Mouse (Mus musculus) intestine, embryonic 15.5 days (tissue): ENCODE results near the gene Olfr1197. TPM values are rescaled to one million over a fixed set of nuclear protein-coding genes. Genes with fewer than 3 reads are reported as not detected.

Experiments
- ATAC-seq: fragments of 200-750 bp; cut with Nextera tagmentation; 2 replicates; pipeline ENCODE4 v1.8.0; 2017; ENCODE audit warnings: moderate TSS enrichment, moderate library complexity
- H3K27ac ChIP-seq: fragments of 300-500 bp; sonication (generic); 2 replicates; pipeline ENCODE4 v1.5.1; 2015; ENCODE audit warnings: mild to moderate bottlenecking, inconsistent platforms
- H3K27me3 ChIP-seq: fragments of 300-500 bp; sonication (generic); replicated peaks from 2 replicates; pipeline ENCODE4 v1.6.1; 2015; ENCODE audit warnings: inconsistent platforms
- H3K36me3 ChIP-seq: fragments of 300-500 bp; sonication (generic); 2 replicates; pipeline ENCODE4 v1.6.1; 2015; ENCODE audit warnings: inconsistent platforms
- H3K4me1 ChIP-seq: fragments of 300-500 bp; sonication (generic); replicated peaks from 2 replicates; pipeline ENCODE4 v1.6.1; 2015; ENCODE audit warnings: inconsistent platforms
- H3K4me2 ChIP-seq: fragments of 300-500 bp; sonication (generic); replicated peaks from 2 replicates; pipeline ENCODE4 v1.6.1; 2015; ENCODE audit warnings: mild to moderate bottlenecking, inconsistent platforms
- H3K4me3 ChIP-seq: fragments of 300-500 bp; sonication (generic); replicated peaks from 2 replicates; pipeline ENCODE4 v1.5.1; 2015; ENCODE audit warnings: inconsistent platforms
- H3K9ac ChIP-seq: fragments of 300-500 bp; sonication (generic); 2 replicates; pipeline ENCODE4 v1.6.1; 2015; ENCODE audit warnings: inconsistent platforms
- H3K9me3 ChIP-seq: fragments of 300-500 bp; sonication (generic); 2 replicates; pipeline ENCODE4 v1.6.1; 2016; ENCODE audit warnings: inconsistent platforms
- WGBS: fragments of 180-500 bp; shearing (Covaris S2); methylation state at CpG from one replicate; pipeline ENCODE4 v1.1.7; 2015; 5-methylcytosine and 5-hydroxymethylcytosine counted together
- polyA plus RNA-seq: library from polyadenylated mRNA; unstranded; fragments of >200 nt; fragmentation: Nextera tagmentation; extraction: Ambion mirVana; gene quantifications from 2 replicates; pipeline ENCODE4 v1.2.1, GENCODE M21; 2015

Olfr1197 gene
- not detected in 2 replicates for polyA plus RNA-seq

GRCm38 (mm10) chr2:88732266-88732665, at the start of gene Olfr1197:
Olfr1197 (minus strand) TSS chr2:88732366.
- H3K27me3 ChIP-seq: no peaks in the 10 kb centered on the region
- H3K4me1 ChIP-seq: no peaks in the 10 kb centered on the region
- no peak within 1 kb of the TSS for H3K9ac ChIP-seq
- WGBS: 92% methylated on average over 1 of the region's 1 CpGs
- no peak within 1 kb of the TSS for H3K27ac ChIP-seq
- H3K4me2 ChIP-seq: no peak within 1 kb of the TSS
- ATAC-seq: no peak
- no peaks in the 10 kb centered on the region for H3K36me3 ChIP-seq
- H3K9me3 ChIP-seq: no peaks in the 10 kb centered on the region
- H3K4me3 ChIP-seq: no peak within 1 kb of the TSS

- Histone ChIP-seq H3K27ac (no peak within 1 kb of the TSS), H3K36me3 (no peaks in the 10 kb centered on the region), H3K4me2 (no peak within 1 kb of the TSS), H3K27me3 (no peaks in the 10 kb centered on the region), H3K9me3 (no peaks in the 10 kb centered on the region), H3K4me3 (no peak within 1 kb of the TSS), H3K9ac (no peak within 1 kb of the TSS), H3K4me1 (no peaks in the 10 kb centered on the region)
- WGBS: 75% methylated on average over 2 of the region's 2 CpGs
- ATAC-seq: no peak
Measured at GRCm38 (mm10) chr2:88770388-88770787, 38.2 kb upstream of the Olfr1197 start, which contains the start of gene Olfr1200. Olfr1200 (minus strand) TSS chr2:88770488.

- Histone ChIP-seq H3K9me3 (no peaks in the 10 kb centered on the region), H3K27me3 (no peaks in the 10 kb centered on the region), H3K4me3 (no peak within 1 kb of the TSS), H3K36me3 (no peaks in the 10 kb centered on the region), H3K9ac (no peak within 1 kb of the TSS), H3K27ac (no peak within 1 kb of the TSS), H3K4me1 (no peaks in the 10 kb centered on the region), H3K4me2 (no peak within 1 kb of the TSS)
- 93% methylated on average over 2 of the region's 2 CpGs for WGBS
- no peak for ATAC-seq
Measured at GRCm38 (mm10) chr2:88760369-88760768, 28.2 kb upstream of the Olfr1197 start, which contains the start of gene Olfr1199. Olfr1199 (minus strand) TSS chr2:88760469.

GRCm38 (mm10) chr2:88751270-88751669, 19.1 kb upstream of the Olfr1197 start, which contains the start of gene Olfr1198:
Olfr1198 (minus strand) TSS chr2:88751370.
- Histone ChIP-seq H3K27me3 (no peaks in the 10 kb centered on the region), H3K27ac (no peak within 1 kb of the TSS), H3K9me3 (no peaks in the 10 kb centered on the region), H3K4me1 (no peaks in the 10 kb centered on the region), H3K4me2 (no peak within 1 kb of the TSS), H3K36me3 (no peaks in the 10 kb centered on the region), H3K9ac (no peak within 1 kb of the TSS), H3K4me3 (no peak within 1 kb of the TSS)
- no peak for ATAC-seq
- WGBS: 92% methylated on average over 2 of the region's 2 CpGs

- H3K4me1 ChIP-seq: no peaks in the 10 kb centered on the region
- 74% methylated on average over 3 of the region's 3 CpGs for WGBS
- ATAC-seq: no peak
- no peaks in the 10 kb centered on the region for H3K36me3 ChIP-seq
- H3K4me3 ChIP-seq: no peak overlapping the region
- H3K9ac ChIP-seq: no peak overlapping the region
- no peaks in the 10 kb centered on the region for H3K9me3 ChIP-seq
- no peak overlapping the region for H3K4me2 ChIP-seq
- no peak overlapping the region for H3K27ac ChIP-seq
- no peaks in the 10 kb centered on the region for H3K27me3 ChIP-seq
Measured at GRCm38 (mm10) chr2:88743379-88743778, 11.2 kb upstream of the Olfr1197 start.

- Histone ChIP-seq H3K27me3 (no peaks in the 10 kb centered on the region), H3K9ac (no peak within 1 kb of the TSS), H3K36me3 (no peaks in the 10 kb centered on the region), H3K27ac (no peak within 1 kb of the TSS), H3K4me2 (no peak within 1 kb of the TSS), H3K4me3 (no peak within 1 kb of the TSS), H3K4me1 (no peaks in the 10 kb centered on the region), H3K9me3 (no peaks in the 10 kb centered on the region)
- 90% methylated on average over 2 of the region's 2 CpGs for WGBS
- ATAC-seq: no peak
Measured at GRCm38 (mm10) chr2:88704497-88704896, 27.7 kb downstream of the Olfr1197 start, which contains the start of gene Olfr1196. Olfr1196 (minus strand) TSS chr2:88704597.

GRCm38 (mm10) chr2:88689087-88689486, 43.1 kb downstream of the Olfr1197 start, which contains the start of gene Olfr1195:
Olfr1195 (minus strand) TSS chr2:88689187.
- no peaks in the 10 kb centered on the region for H3K4me1 ChIP-seq
- no peak for ATAC-seq
- no peaks in the 10 kb centered on the region for H3K9me3 ChIP-seq

More at GRCm38 (mm10) chr2:88689087-88689486, 43.1 kb downstream of the Olfr1197 start, which contains the start of gene Olfr1195:
- Histone ChIP-seq H3K36me3 (no peaks in the 10 kb centered on the region), H3K4me3 (no peak within 1 kb of the TSS), H3K27ac (no peak within 1 kb of the TSS), H3K4me2 (no peak within 1 kb of the TSS), H3K27me3 (no peaks in the 10 kb centered on the region), H3K9ac (no peak within 1 kb of the TSS)

Other genes with a start within 250 kb of the Olfr1197 start
- gene Olfr1184, start 248.8 kb downstream of the Olfr1197 start, polyA plus RNA-seq: not detected in 2 replicates
- not detected in 2 replicates for gene Olfr1185-ps1, start 239.0 kb downstream of the Olfr1197 start, polyA plus RNA-seq
- not detected in 2 replicates for gene Olfr1186, start 213.8 kb downstream of the Olfr1197 start, polyA plus RNA-seq
- gene Olfr1188, start 175.4 kb downstream of the Olfr1197 start, polyA plus RNA-seq: not detected in 2 replicates
- not detected in 2 replicates for gene Olfr1189, start 145.9 kb downstream of the Olfr1197 start, polyA plus RNA-seq
- gene Olfr1191-ps1, start 91.8 kb downstream of the Olfr1197 start, polyA plus RNA-seq: not detected in 2 replicates
- gene Olfr1192-ps1, start 83.9 kb downstream of the Olfr1197 start, polyA plus RNA-seq: not detected in 2 replicates
- gene Olfr1193, start 56.7 kb downstream of the Olfr1197 start, polyA plus RNA-seq: not detected in 2 replicates
- gene Olfr1195, start 43.2 kb downstream of the Olfr1197 start, polyA plus RNA-seq: not detected in 2 replicates
- not detected in 2 replicates for gene Olfr1196, start 27.8 kb downstream of the Olfr1197 start, polyA plus RNA-seq
- not detected in 2 replicates for gene Olfr1198, start 19.0 kb upstream of the Olfr1197 start, polyA plus RNA-seq
- not detected in 2 replicates for gene Olfr1199, start 28.1 kb upstream of the Olfr1197 start, polyA plus RNA-seq
- gene Olfr1200, start 38.1 kb upstream of the Olfr1197 start, polyA plus RNA-seq: not detected in 2 replicates
- not detected in 2 replicates for gene Olfr1201, start 60.7 kb upstream of the Olfr1197 start, polyA plus RNA-seq
- not detected in 2 replicates for gene Olfr1202, start 82.1 kb upstream of the Olfr1197 start, polyA plus RNA-seq
- not detected in 2 replicates for gene Olfr1205, start 97.4 kb upstream of the Olfr1197 start, polyA plus RNA-seq
- not detected in 2 replicates for gene Olfr1204, start 116.9 kb upstream of the Olfr1197 start, polyA plus RNA-seq
- not detected in 2 replicates for gene Olfr1206, start 130.9 kb upstream of the Olfr1197 start, polyA plus RNA-seq
- not detected in 2 replicates for gene Olfr1208, start 169.9 kb upstream of the Olfr1197 start, polyA plus RNA-seq
- gene Olfr1209, start 182.8 kb upstream of the Olfr1197 start, polyA plus RNA-seq: not detected in 2 replicates
- gene Olfr1211, start 205.7 kb upstream of the Olfr1197 start, polyA plus RNA-seq: not detected in 2 replicates
- not detected in 2 replicates for gene Olfr1212, start 221.6 kb upstream of the Olfr1197 start, polyA plus RNA-seq
- gene Gm13762, start 247.9 kb upstream of the Olfr1197 start, polyA plus RNA-seq: not detected in 2 replicates